Mouse (Mus musculus): ENCODE results near the gene Mrpl11.

DNA sequence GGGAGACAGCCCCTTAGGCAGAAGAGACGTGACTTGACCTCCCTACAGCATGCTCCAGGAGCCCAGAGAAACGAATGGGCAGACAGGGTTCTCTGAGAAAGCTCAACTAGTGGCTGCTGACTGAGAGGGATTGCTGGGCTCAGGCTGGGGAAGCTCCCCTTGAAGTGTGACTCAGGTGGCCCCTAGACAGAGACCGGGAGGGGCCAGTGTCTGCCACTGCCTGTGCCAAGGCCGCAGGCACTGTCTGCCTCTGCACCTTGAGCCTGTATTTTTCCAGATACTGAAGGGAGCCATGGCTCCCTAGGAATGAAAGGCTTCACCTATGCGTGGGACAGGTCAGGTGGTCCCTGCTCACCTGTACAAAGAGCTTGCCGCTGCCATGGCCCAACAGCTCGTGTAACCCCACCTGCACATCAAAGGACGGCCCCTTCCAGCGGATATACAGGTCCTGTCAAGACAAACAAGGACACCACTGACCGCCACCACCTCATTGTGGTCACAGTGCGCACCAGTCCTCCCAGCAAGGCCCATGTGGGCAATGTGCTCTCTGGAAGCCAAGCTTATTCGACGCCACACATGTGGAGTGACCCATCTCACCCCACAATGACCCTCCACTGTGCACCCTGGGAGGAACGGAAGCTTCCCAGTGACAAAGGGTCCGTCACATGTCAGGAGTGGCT, 45.9 kb upstream of the Mrpl11 start:
- TF ChIP-seq CTCF (IDR thresholded peaks at IDR 0.05; ENCODE audit: low read depth) (no peak), EP300 (IDR thresholded peaks at IDR 0.05; ENCODE audit: low read depth) (no peak)
